Mouse (Mus musculus) midbrain, embryonic 15.5 days (tissue): ENCODE measurements at regions not wholly inside any gene's neighbourhood (a gene's known extent, or its start where the extent isn't known, plus 50 kb on each side); places are given as distances from the start of the nearest gene placed in this dataset.
A peak's percentile ranks its signal among the peaks of the same experiment; 100 is the strongest.
"Not testable (repeated sequence)": the region's sequence is repeated elsewhere in the genome, so short reads cannot be mapped to it uniquely, and the experiment has no call there.

Source experiments
- ATAC-seq: fragments of 200-750 bp; cut with Nextera tagmentation; replicated peaks from 2 replicates; pipeline ENCODE4 v1.8.0; 2017; ENCODE audit warnings: moderate TSS enrichment
- H3K27ac ChIP-seq: fragments of 300-500 bp; sonication (generic); 2 replicates; pipeline ENCODE4 v1.5.1; 2015; ENCODE audit warnings: mild to moderate bottlenecking, inconsistent platforms
- H3K27me3 ChIP-seq: fragments of 300-500 bp; sonication (generic); replicated peaks from 2 replicates; pipeline ENCODE4 v1.6.1; 2015; ENCODE audit warnings: inconsistent platforms
- H3K36me3 ChIP-seq: fragments of 300-500 bp; sonication (generic); replicated peaks from 2 replicates; pipeline ENCODE4 v1.6.1; 2015; ENCODE audit warnings: inconsistent platforms
- H3K4me1 ChIP-seq: fragments of 300-500 bp; sonication (generic); 2 replicates; pipeline ENCODE4 v1.6.1; 2015; ENCODE audit warnings: inconsistent platforms
- H3K4me2 ChIP-seq: fragments of 300-500 bp; sonication (generic); 2 replicates; pipeline ENCODE4 v1.6.1; 2015; ENCODE audit warnings: inconsistent platforms, mild to moderate bottlenecking, moderate library complexity
- H3K4me3 ChIP-seq: fragments of 300-500 bp; sonication (generic); 2 replicates; pipeline ENCODE4 v1.5.1; 2015; ENCODE audit warnings: mild to moderate bottlenecking, inconsistent platforms
- H3K9ac ChIP-seq: fragments of 300-500 bp; sonication (generic); 2 replicates; pipeline ENCODE4 v1.6.1; 2015; ENCODE audit warnings: mild to moderate bottlenecking, inconsistent platforms
- H3K9me3 ChIP-seq: fragments of 300-500 bp; sonication (generic); 2 replicates; pipeline ENCODE4 v1.6.1; 2016; ENCODE audit warnings: inconsistent platforms
- WGBS: fragments of 180-500 bp; shearing (Covaris S2); methylation state at CpG from one replicate; pipeline ENCODE4 v1.1.7; 2015; ENCODE audit warnings: mixed read lengths; 5-methylcytosine and 5-hydroxymethylcytosine counted together

DNA sequence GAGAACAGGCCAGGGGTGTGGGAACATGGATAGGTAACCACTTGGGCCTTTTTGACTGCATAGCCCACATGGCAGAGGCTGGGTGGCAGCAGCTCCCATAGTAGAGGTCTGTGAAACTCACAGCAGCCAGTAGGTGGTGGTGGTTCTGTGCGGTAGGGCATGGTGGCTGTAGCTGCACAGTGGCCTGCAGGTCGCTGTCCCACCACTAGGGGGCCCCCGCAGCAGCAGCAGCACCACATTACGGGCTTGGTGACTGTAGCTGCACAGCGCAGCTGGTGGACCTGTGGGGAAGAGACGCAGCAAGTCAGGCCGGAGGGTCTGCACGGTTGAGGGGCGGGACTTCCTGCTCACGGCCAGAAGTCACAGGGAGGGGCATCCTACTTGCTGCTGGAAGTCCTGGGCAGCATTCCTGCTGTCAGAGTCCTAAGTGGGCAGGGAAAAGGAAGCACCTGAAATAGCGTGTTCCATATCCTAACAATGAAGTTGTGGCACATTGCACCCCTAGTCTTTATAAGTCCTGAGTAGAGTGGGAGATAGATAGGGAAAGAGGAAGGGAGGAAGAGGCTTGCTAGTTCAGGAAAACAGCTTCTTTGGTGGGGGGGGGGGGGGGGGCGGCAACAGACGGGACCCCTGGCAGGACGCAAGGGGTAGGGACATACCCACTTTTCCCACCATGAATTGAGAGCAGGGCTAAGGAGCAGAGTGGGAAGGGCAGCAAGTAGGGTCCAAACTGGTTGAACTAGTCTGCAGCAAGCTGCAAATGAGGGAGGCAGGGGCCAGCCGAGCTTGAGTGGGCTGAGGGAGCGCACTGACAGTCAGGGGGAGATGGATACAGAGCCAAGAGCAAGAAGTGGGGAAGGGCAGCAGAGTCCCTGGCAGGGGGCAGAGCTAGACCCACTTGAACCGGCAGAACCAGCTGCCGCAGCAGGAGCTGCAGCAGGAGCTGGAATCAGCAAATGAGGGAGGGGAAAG lies 141.4 kb downstream of the Zxdb start:
- Histone ChIP-seq H3K4me3 (peak overlapping the region; percentile 36), H3K4me2 (peak overlapping the region; percentile 55), H3K9ac (peak overlapping the region; percentile 29; the same call in 1 of the 2 replicates), H3K9me3 (no peaks in the 10 kb centered on the region), H3K27me3 (no peaks in the 10 kb centered on the region), H3K27ac (no peak overlapping the region), H3K36me3 (no peaks in the 10 kb centered on the region), H3K4me1 (no peaks in the 10 kb centered on the region)
- 22% methylated on average over 18 of the region's 18 CpGs for WGBS
- peak; percentile 99 for ATAC-seq

DNA sequence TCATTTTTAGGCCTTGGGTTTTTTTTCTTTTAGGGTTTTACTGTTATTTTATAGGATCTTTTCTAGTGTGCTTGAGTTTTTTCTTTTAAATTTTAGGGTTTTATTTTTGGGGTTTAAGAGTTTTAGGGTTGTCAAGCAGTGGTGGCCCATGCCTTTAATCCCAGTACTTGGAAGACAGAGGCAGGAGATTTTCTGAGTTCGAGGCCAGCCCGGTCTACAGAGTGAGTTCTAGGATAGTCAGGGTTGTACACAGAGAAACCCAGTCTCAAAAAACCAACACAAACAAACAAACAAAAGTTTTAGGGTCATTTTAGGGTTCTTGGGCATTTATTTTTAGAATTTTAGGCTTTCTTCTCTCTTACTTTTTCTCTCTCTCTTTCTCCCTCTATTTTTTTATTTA lies 142.9 kb downstream of the Spin4 start:
- 90% methylated on average over 2 of the region's 2 CpGs for WGBS
- not testable (repeated sequence) for ATAC-seq, H3K4me1 ChIP-seq, H3K4me3 ChIP-seq, H3K4me2 ChIP-seq, H3K9ac ChIP-seq, H3K27ac ChIP-seq, H3K36me3 ChIP-seq, H3K27me3 ChIP-seq, H3K9me3 ChIP-seq
